Mouse (Mus musculus) hindbrain, postnatal 0 days (tissue): Measurements from ENCODE around the gene Ddc. TPM values are rescaled to one million over a fixed set of nuclear protein-coding genes. Genes with fewer than 3 reads are reported as not detected.

Experiments used
- ATAC-seq: fragments of 200-750 bp; cut with Nextera tagmentation; 2 replicates; pipeline ENCODE4 v1.8.0; 2017; ENCODE audit warnings: mild to moderate bottlenecking, moderate TSS enrichment, moderate library complexity
- DNase-seq: peaks from one replicate; pipeline ENCODE4 v3.0.0-alpha.2; 2015; ENCODE audit warnings: low spot score
- H3K27ac ChIP-seq: fragments of 300-500 bp; sonication (generic); 2 replicates; pipeline ENCODE4 v1.5.1; 2014; ENCODE audit warnings: mild to moderate bottlenecking
- H3K27me3 ChIP-seq: fragments of 300-500 bp; sonication (generic); 2 replicates; pipeline ENCODE4 v1.6.1; 2014; ENCODE audit warnings: low read length, mixed read lengths; ENCODE audit not compliant: insufficient read depth
- H3K36me3 ChIP-seq: fragments of 300-500 bp; sonication (generic); 2 replicates; pipeline ENCODE4 v1.6.1; 2014; ENCODE audit warnings: low read length, mixed read lengths; ENCODE audit not compliant: insufficient read depth
- H3K4me1 ChIP-seq: fragments of 300-500 bp; sonication (generic); 2 replicates; pipeline ENCODE4 v1.6.1; 2014; ENCODE audit warnings: antibody characterized with exemption, low read length, mixed read lengths; ENCODE audit not compliant: insufficient read depth
- H3K4me2 ChIP-seq: fragments of 300-500 bp; sonication (generic); 2 replicates; pipeline ENCODE4 v1.6.1; 2014; ENCODE audit warnings: low read depth, mild to moderate bottlenecking, low read length, moderate library complexity, mixed read lengths
- H3K4me3 ChIP-seq: fragments of 300-500 bp; sonication (generic); 2 replicates; pipeline ENCODE4 v1.5.1; 2014; ENCODE audit warnings: low read length
- H3K9ac ChIP-seq: fragments of 300-500 bp; sonication (generic); replicated peaks from 2 replicates; pipeline ENCODE4 v1.6.1; 2014; ENCODE audit warnings: mild to moderate bottlenecking, low read length, moderate library complexity, mixed read lengths
- H3K9me3 ChIP-seq: fragments of 300-500 bp; sonication (generic); 2 replicates; pipeline ENCODE4 v1.6.1; 2016; ENCODE audit warnings: low read length, mixed read lengths
- CTCF ChIP-seq: IDR thresholded peaks from 2 replicates; pipeline ENCODE4 v1.5.1; 2016; ENCODE audit warnings: antibody characterized with exemption, control low read depth, low read depth
- WGBS: fragments of 180-500 bp; shearing (Covaris S2); extraction: QIAGEN DNeasy Blood & Tissue Kit; methylation state at CpG from one replicate; pipeline ENCODE4 v1.1.7; 2014; 5-methylcytosine and 5-hydroxymethylcytosine counted together
- polyA plus RNA-seq: library from polyadenylated mRNA; unstranded; fragments of >200 nt; fragmentation: Nextera tagmentation; extraction: Ambion mirVana; gene quantifications from 2 replicates; pipeline ENCODE4 v1.2.1, GENCODE M21; 2015
- total RNA-seq: library from RNA; depleted of rRNA; stranded (reverse); fragments of >200 nt; gene quantifications from 2 replicates; pipeline ENCODE4 v1.2.3, GENCODE M21; 2014

Gene Ddc
- total and polyA plus RNA-seq, 2 experiments from 2014 or later: 13.7 to 15.4 TPM

GRCm38 (mm10) chr11:11892993-11893602 lies 4.8 kb downstream of the Ddc start:
- DNase-seq: no peak

GRCm38 (mm10) chr11:11891832-11892231 lies 6.1 kb downstream of the Ddc start:
- no peak for DNase-seq
- no peak for TF ChIP-seq CTCF
- no peak overlapping the region for H3K9ac ChIP-seq
- H3K4me3 ChIP-seq: no peak overlapping the region
- ATAC-seq: no peak
- H3K4me2 ChIP-seq: no peak overlapping the region
- no peaks in the 10 kb centered on the region for H3K27me3 ChIP-seq
- no peaks in the 10 kb centered on the region for H3K4me1 ChIP-seq
- no peaks in the 10 kb centered on the region for H3K36me3 ChIP-seq
- no peaks in the 10 kb centered on the region for H3K9me3 ChIP-seq
- no peak overlapping the region for H3K27ac ChIP-seq

More at GRCm38 (mm10) chr11:11892993-11893602, 4.8 kb downstream of the Ddc start:
- no peaks in the 10 kb centered on the region for H3K9me3 ChIP-seq
- no peaks in the 10 kb centered on the region for H3K27me3 ChIP-seq
- H3K36me3 ChIP-seq: no peaks in the 10 kb centered on the region
- WGBS: 56% methylated on average over 10 of the region's 10 CpGs
- no peak overlapping the region for H3K9ac ChIP-seq
- H3K27ac ChIP-seq: no peak overlapping the region
- no peak for ATAC-seq
- no peak overlapping the region for H3K4me3 ChIP-seq
- no peak for TF ChIP-seq CTCF
- no peak overlapping the region for H3K4me2 ChIP-seq
- no peaks in the 10 kb centered on the region for H3K4me1 ChIP-seq

GRCm38 (mm10) chr11:11890139-11890741 lies 7.7 kb downstream of the Ddc start:
- Histone ChIP-seq H3K4me1 (no peaks in the 10 kb centered on the region), H3K9me3 (no peaks in the 10 kb centered on the region), H3K4me2 (no peak overlapping the region), H3K9ac (no peak overlapping the region), H3K36me3 (no peaks in the 10 kb centered on the region), H3K4me3 (no peak overlapping the region), H3K27ac (no peak overlapping the region), H3K27me3 (no peaks in the 10 kb centered on the region)
- 33% methylated on average over 10 of the region's 10 CpGs for WGBS
- ATAC-seq: peak; percentile 55; the same call in 1 of the 2 replicates
- DNase-seq: no peak
- no peak for TF ChIP-seq CTCF

GRCm38 (mm10) chr11:11888727-11889126 lies 9.2 kb downstream of the Ddc start:
- Histone ChIP-seq H3K9ac (no peak overlapping the region), H3K4me2 (no peak overlapping the region), H3K36me3 (no peaks in the 10 kb centered on the region), H3K27ac (no peak overlapping the region), H3K27me3 (no peaks in the 10 kb centered on the region), H3K4me3 (no peak overlapping the region), H3K9me3 (no peaks in the 10 kb centered on the region), H3K4me1 (no peaks in the 10 kb centered on the region)
- 72% methylated on average over 3 of the region's 3 CpGs for WGBS
- DNase-seq: no peak
- no peak for ATAC-seq
- no peak for TF ChIP-seq CTCF

GRCm38 (mm10) chr11:11888051-11888450 lies 9.9 kb downstream of the Ddc start:
- no peaks in the 10 kb centered on the region for H3K4me1 ChIP-seq
- no peak overlapping the region for H3K4me2 ChIP-seq
- H3K9ac ChIP-seq: no peak overlapping the region
- H3K27ac ChIP-seq: no peak overlapping the region
- no peaks in the 10 kb centered on the region for H3K9me3 ChIP-seq
- H3K36me3 ChIP-seq: no peaks in the 10 kb centered on the region
- no peak for ATAC-seq
- H3K4me3 ChIP-seq: no peak overlapping the region
- no peaks in the 10 kb centered on the region for H3K27me3 ChIP-seq
- 73% methylated on average over 3 of the region's 3 CpGs for WGBS
- DNase-seq: no peak
- no peak for TF ChIP-seq CTCF

GRCm38 (mm10) chr11:11886403-11886998 lies 11.4 kb downstream of the Ddc start:
- H3K9ac ChIP-seq: no peak overlapping the region
- no peaks in the 10 kb centered on the region for H3K9me3 ChIP-seq
- no peaks in the 10 kb centered on the region for H3K4me1 ChIP-seq
- no peaks in the 10 kb centered on the region for H3K27me3 ChIP-seq
- ATAC-seq (no peak), DNase-seq (no peak)
- no peak overlapping the region for H3K4me3 ChIP-seq
- WGBS: 47% methylated on average over 4 of the region's 4 CpGs
- H3K27ac ChIP-seq: no peak overlapping the region
- H3K36me3 ChIP-seq: no peaks in the 10 kb centered on the region
- H3K4me2 ChIP-seq: no peak overlapping the region
- no peak for TF ChIP-seq CTCF

GRCm38 (mm10) chr11:11885921-11886320 lies 12.0 kb downstream of the Ddc start:
- H3K4me1 ChIP-seq: no peaks in the 10 kb centered on the region
- no peak overlapping the region for H3K9ac ChIP-seq
- no peaks in the 10 kb centered on the region for H3K36me3 ChIP-seq
- no peak overlapping the region for H3K4me3 ChIP-seq
- no peaks in the 10 kb centered on the region for H3K27me3 ChIP-seq
- no peak overlapping the region for H3K27ac ChIP-seq
- H3K9me3 ChIP-seq: no peaks in the 10 kb centered on the region
- H3K4me2 ChIP-seq: no peak overlapping the region
- DNase-seq (no peak), ATAC-seq (no peak)
- TF ChIP-seq CTCF: no peak
- WGBS: 12% methylated on average over 3 of the region's 3 CpGs
